Mouse (Mus musculus) CH12.LX (cell line): Measurements from ENCODE around the gene Kpnb1. TPM values are rescaled to one million over a fixed set of nuclear protein-coding genes. Genes with fewer than 3 reads are reported as not detected.

Source experiments
- DNase-seq: peaks from one replicate; pipeline ENCODE4 v3.0.0-alpha.2; 2013; ENCODE audit errors: extremely low read depth
- H3K27ac ChIP-seq: 2 replicates; pipeline ENCODE4 v1.5.1; 2012; ENCODE audit warnings: low read depth, mild to moderate bottlenecking, control low read depth, moderate library complexity; ENCODE audit not compliant: insufficient read depth
- H3K27me3 ChIP-seq: replicated peaks from 2 replicates; pipeline ENCODE3; 2012; ENCODE audit warnings: inconsistent platforms
- H3K36me3 ChIP-seq, 2 experiments: replicated peaks in 1 of 2; 2 replicates each; pipeline versions ENCODE3 to v1.6.1; 2012; ENCODE audit warnings: inconsistent platforms in 1 of 2, low read length in 1 of 2, mild to moderate bottlenecking in 1 of 2, mixed read lengths in 1 of 2, moderate library complexity in 1 of 2; ENCODE audit not compliant: control insufficient read depth in 1 of 2, insufficient read depth in 1 of 2
- H3K4me1 ChIP-seq, 2 experiments: 2 replicates each; pipeline ENCODE4 v1.6.1; 2012; ENCODE audit warnings: inconsistent platforms in 1 of 2, moderate library complexity in 1 of 2; ENCODE audit not compliant: insufficient read depth in 2 of 2, control insufficient read depth in 1 of 2
- H3K4me2 ChIP-seq: 2 replicates; pipeline ENCODE4 v1.6.1; 2012; ENCODE audit warnings: low read depth, mild to moderate bottlenecking, control low read depth; ENCODE audit not compliant: poor library complexity, insufficient read depth, severe bottlenecking
- H3K4me3 ChIP-seq, 3 experiments: fragments of 150-350 bp in 1 of 3; sonication (generic) in 1 of 3; replicated peaks in 1 of 3; 2 replicates each; pipeline versions ENCODE3 to v1.5.1; 2011 to 2012; ENCODE audit warnings: low read depth in 2 of 3, low read length in 2 of 3, mild to moderate bottlenecking in 2 of 3, moderate library complexity in 2 of 3, control low read depth in 1 of 3, improper control_type of control experiment in 1 of 3, inconsistent platforms in 1 of 3, mixed read lengths in 1 of 3; ENCODE audit not compliant: poor library complexity in 1 of 3
- H3K79me2 ChIP-seq: replicated peaks from 2 replicates; pipeline ENCODE4 v1.6.1; 2012; ENCODE audit warnings: mild to moderate bottlenecking, moderate library complexity; ENCODE audit not compliant: control insufficient read depth, poor library complexity, insufficient read depth, severe bottlenecking; ENCODE audit errors: extremely low read depth
- H3K9ac ChIP-seq: 2 replicates; pipeline ENCODE4 v1.6.1; 2012; ENCODE audit warnings: low read depth, mild to moderate bottlenecking, control low read depth, moderate library complexity; ENCODE audit not compliant: insufficient read depth
- H3K9me3 ChIP-seq: replicated peaks from 2 replicates; pipeline ENCODE3; 2012; ENCODE audit warnings: low read length, inconsistent platforms, mixed read lengths
- BHLHE40 ChIP-seq: IDR thresholded peaks from 2 replicates; pipeline ENCODE4 v1.6.1; 2011; ENCODE audit warnings: mild to moderate bottlenecking, low read depth, low read length, improper control_type of control experiment
- CHD2 ChIP-seq: IDR thresholded peaks from 2 replicates; pipeline ENCODE4 v1.6.1; 2011; ENCODE audit warnings: low read length, improper control_type of control experiment
- ELF1 ChIP-seq: IDR thresholded peaks from 2 replicates; pipeline ENCODE4 v1.6.1; 2014; ENCODE audit warnings: low read depth, mild to moderate bottlenecking, inconsistent platforms, low read length, improper control_type of control experiment
- EP300 ChIP-seq: IDR thresholded peaks from 2 replicates; pipeline ENCODE4 v1.6.1; 2011; ENCODE audit warnings: low read length, improper control_type of control experiment
- JUN ChIP-seq: IDR thresholded peaks from 2 replicates; pipeline ENCODE4 v1.6.1; 2011; ENCODE audit warnings: low read depth, mild to moderate bottlenecking, low read length, improper control_type of control experiment, moderate library complexity; ENCODE audit not compliant: insufficient read depth
- JUND ChIP-seq: conservative IDR thresholded peaks from 2 replicates; pipeline ENCODE4 v1.6.1; 2011; ENCODE audit warnings: low read depth, low read length, improper control_type of control experiment
- KAT2A ChIP-seq: IDR thresholded peaks from 2 replicates; pipeline ENCODE4 v1.6.1; 2012; ENCODE audit warnings: low read length, improper control_type of control experiment, inconsistent platforms; ENCODE audit not compliant: insufficient replicate concordance
- MAFK ChIP-seq: IDR thresholded peaks from 2 replicates; pipeline ENCODE4 v1.6.1; 2011; ENCODE audit warnings: low read length, improper control_type of control experiment; ENCODE audit not compliant: insufficient replicate concordance
- MAZ ChIP-seq: IDR thresholded peaks from 2 replicates; pipeline ENCODE4 v1.6.1; 2012; ENCODE audit warnings: low read depth, mild to moderate bottlenecking, inconsistent platforms, low read length, improper control_type of control experiment, moderate library complexity
- MEF2A ChIP-seq: IDR thresholded peaks from 2 replicates; pipeline ENCODE4 v1.6.1; 2014; ENCODE audit warnings: low read depth, mild to moderate bottlenecking, inconsistent platforms, low read length, improper control_type of control experiment, borderline replicate concordance
- MYC ChIP-seq: IDR thresholded peaks from 2 replicates; pipeline ENCODE4 v1.6.1; 2011; ENCODE audit warnings: low read depth, mild to moderate bottlenecking, improper control_type of control experiment, low read length
- POLR2A ChIP-seq: IDR thresholded peaks from 2 replicates; pipeline ENCODE4 v1.6.1; 2011; ENCODE audit warnings: low read depth, mild to moderate bottlenecking, improper control_type of control experiment, low read length
- RAD21 ChIP-seq: IDR thresholded peaks from 2 replicates; pipeline ENCODE4 v1.6.1; 2011; ENCODE audit warnings: low read depth, mild to moderate bottlenecking, low read length, improper control_type of control experiment, moderate library complexity
- RCOR1 ChIP-seq: conservative IDR thresholded peaks from 2 replicates; pipeline ENCODE4 v1.6.1; 2012; ENCODE audit warnings: low read depth, mild to moderate bottlenecking, inconsistent platforms, low read length, improper control_type of control experiment
- TCF12 ChIP-seq: IDR thresholded peaks from 2 replicates; pipeline ENCODE4 v1.6.1; 2014; ENCODE audit warnings: low read depth, mild to moderate bottlenecking, inconsistent platforms, low read length, improper control_type of control experiment
- UBTF ChIP-seq: IDR thresholded peaks from 2 replicates; pipeline ENCODE4 v1.6.1; 2012; ENCODE audit warnings: low read depth, mild to moderate bottlenecking, inconsistent platforms, low read length, improper control_type of control experiment, moderate library complexity
- USF1 ChIP-seq: IDR thresholded peaks from 2 replicates; pipeline ENCODE4 v1.6.1; 2014; ENCODE audit warnings: low read depth, mild to moderate bottlenecking, inconsistent platforms, low read length, improper control_type of control experiment
- USF2 ChIP-seq: conservative IDR thresholded peaks from 2 replicates; pipeline ENCODE4 v1.6.1; 2011; ENCODE audit warnings: low read depth, low read length, improper control_type of control experiment
- ZC3H11A ChIP-seq: IDR thresholded peaks from 2 replicates; pipeline ENCODE4 v1.6.1; 2012; ENCODE audit warnings: low read depth, mild to moderate bottlenecking, inconsistent platforms, low read length, improper control_type of control experiment
- ZKSCAN1 ChIP-seq: IDR thresholded peaks from 2 replicates; pipeline ENCODE4 v1.6.1; 2012; ENCODE audit warnings: low read depth, inconsistent platforms, low read length, improper control_type of control experiment, borderline replicate concordance
- ZMIZ1 ChIP-seq: IDR thresholded peaks from 2 replicates; pipeline ENCODE4 v1.6.1; 2012; ENCODE audit warnings: low read depth, mild to moderate bottlenecking, inconsistent platforms, low read length, improper control_type of control experiment
- dilution Hi-C: fragments of 300-500 bp; cut with MboI; formaldehyde crosslinking; loops from 2 replicates; pipeline ENCODE4 v1.14.3; 2020; ENCODE audit warnings: low sequenced_read_pairs; ENCODE audit not compliant: extremely low pct_unique_long_range_greater_than_20kb, extremely low pct_ligation_motif_present
- in situ Hi-C: fragments of 300-500 bp; cut with MboI; formaldehyde crosslinking; loops from 3 replicates; pipeline ENCODE4 v1.14.3; 2019; ENCODE audit warnings: low sequenced_read_pairs, low pct_ligation_motif_present, low pct_unique_long_range_greater_than_20kb, mixed read lengths
- polyA plus RNA-seq: library from polyadenylated mRNA; unstranded; fragments of >175 nt; gene quantifications from 2 replicates; pipeline ENCODE4 v1.2.1, GENCODE M21; 2012; ENCODE audit warnings: low read depth; ENCODE audit not compliant: insufficient read length
- total RNA-seq, 2 experiments: library from RNA; depleted of rRNA; stranded (reverse); fragments of 300-350 nt in 1 of 2; fragments of >200 nt in 1 of 2; gene quantifications; 2 replicates each; pipeline ENCODE4 v1.2.3; 2012 to 2014

The Kpnb1 gene
- total and polyA plus RNA-seq, 3 experiments = 194 to 411 (median 234) TPM

GRCm38 (mm10) chr11:97138554-97139226 lies 49.0 kb downstream of the Kpnb1 start:
- Histone ChIP-seq H3K9me3 (no peaks in the 10 kb centered on the region), H3K36me3 (peaks cover 10 to 24% of the 10 kb centered on the region in 2 experiments), H3K9ac (no peak overlapping the region), H3K79me2 (no peaks in the 10 kb centered on the region), H3K4me3 (no peak overlapping the region), H3K4me1 (peaks cover 28 to 78% of the 10 kb centered on the region in 2 experiments), H3K27me3 (no peaks in the 10 kb centered on the region), H3K4me2 (no peak overlapping the region), H3K27ac (no peak overlapping the region)
- no peak for TF ChIP-seq JUND
- TF ChIP-seq RCOR1 = no peak
- no peak for TF ChIP-seq RAD21
- TF ChIP-seq UBTF = no peak
- no peak for TF ChIP-seq USF1
- no peak for TF ChIP-seq JUN
- TF ChIP-seq BHLHE40 = no peak
- no peak for TF ChIP-seq USF2
- no peak for TF ChIP-seq ZMIZ1
- TF ChIP-seq CHD2 = no peak
- TF ChIP-seq KAT2A = no peak
- no peak for TF ChIP-seq POLR2A
- no peak for TF ChIP-seq ZC3H11A
- no peak for TF ChIP-seq MYC
- dilution Hi-C loops (no loop called here), in situ Hi-C loops (no loop called here)
- no peak for DNase-seq

GRCm38 (mm10) chr11:97133270-97133669 lies 54.4 kb downstream of the Kpnb1 start:
- dilution Hi-C loops = no loop called here
- 0 out of 2 replicates have a peak overlapping the region, but pooled peaks have one; percentile 13 for H3K4me2 ChIP-seq
- in situ Hi-C loops = no loop called here
- no peaks in the 10 kb centered on the region for H3K9me3 ChIP-seq
- peak overlapping the region in 1 of 3 experiments; percentile 30 for H3K4me3 ChIP-seq
- no peak overlapping the region for H3K9ac ChIP-seq
- H3K4me1 ChIP-seq = peaks cover 47 to 94% of the 10 kb centered on the region in 2 experiments
- H3K36me3 ChIP-seq = peaks cover 3 to 10% of the 10 kb centered on the region in 2 experiments
- no peaks in the 10 kb centered on the region for H3K27me3 ChIP-seq
- no peak overlapping the region for H3K27ac ChIP-seq
- 0 out of 2 replicates have a peak, but pooled peaks have one; percentile 10 for TF ChIP-seq TCF12
- TF ChIP-seq ELF1 = no peak
- TF ChIP-seq EP300 = 0 out of 2 replicates have a peak, but pooled peaks have one; percentile 13
- TF ChIP-seq ZKSCAN1 = no peak
- no peak for TF ChIP-seq MAFK
- 0 out of 2 replicates have a peak, but pooled peaks have one; percentile 16 for TF ChIP-seq MEF2A
- TF ChIP-seq MAZ = no peak; the same call in 1 of the 2 replicates
- no peak for DNase-seq
- H3K79me2 ChIP-seq = no peaks in the 10 kb centered on the region
